Mouse (Mus musculus) brain, embryonic 14.5 days (tissue): ENCODE measurements around the gene Tnik.

Experiments
- CTCF ChIP-seq: fragments of 200-500 bp; IDR thresholded peaks from 2 replicates; pipeline ENCODE4 v1.5.1; 2012; ENCODE audit warnings: inconsistent platforms, mild to moderate bottlenecking, moderate library complexity, borderline replicate concordance; ENCODE audit not compliant: insufficient read depth, insufficient read length; ENCODE audit errors: extremely low read depth
- POLR2A ChIP-seq: fragments of 200-500 bp; IDR thresholded peaks from 2 replicates; pipeline ENCODE4 v1.6.1; 2012; ENCODE audit warnings: mild to moderate bottlenecking, inconsistent platforms, borderline replicate concordance; ENCODE audit not compliant: poor library complexity, insufficient read depth, insufficient read length, severe bottlenecking; ENCODE audit errors: extremely low read depth

GRCm38 (mm10) chr3:28587808-28588207, 324.8 kb downstream of the Tnik start:
- TF ChIP-seq CTCF (no peak), POLR2A (no peak)
